Mouse (Mus musculus) WW6 (cell line): Measurements from ENCODE around the gene Trappc10.

Experiments used
- DNase-seq: peaks from one replicate; pipeline ENCODE4 v3.0.0-alpha.2; 2013; ENCODE audit warnings: low read depth, low spot score

Gene Trappc10

GRCm38 (mm10) chr10:78160369-78161095 lies 83.9 kb downstream of the Trappc10 start:
- no peak for DNase-seq

GRCm38 (mm10) chr10:78159906-78160305 lies 84.5 kb downstream of the Trappc10 start:
- no peak for DNase-seq

- no peak for DNase-seq
Observed at GRCm38 (mm10) chr10:78159252-78159878, 85.1 kb downstream of the Trappc10 start.

DNA sequence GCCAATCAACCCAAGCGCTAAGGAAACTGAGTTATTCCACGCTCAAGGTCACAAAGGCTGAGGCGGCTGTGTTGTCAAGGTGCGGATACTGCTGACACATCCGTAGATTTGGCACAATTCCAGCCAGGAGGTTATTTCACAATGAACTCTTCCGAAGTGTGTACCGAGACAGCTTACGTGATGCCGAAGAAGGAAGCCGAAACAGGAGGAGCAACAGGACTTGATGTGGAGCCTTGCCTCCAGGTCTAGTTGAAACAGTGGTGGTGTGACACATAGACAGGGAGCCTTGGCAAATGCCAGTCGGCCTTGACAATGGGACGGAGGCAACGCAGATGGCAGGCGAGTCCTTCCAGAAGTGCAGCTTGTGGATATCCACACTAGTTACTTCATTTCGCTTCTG lies 86.4 kb downstream of the Trappc10 start:
- DNase-seq, result no peak

GRCm38 (mm10) chr10:78156926-78157325 lies 87.5 kb downstream of the Trappc10 start:
- DNase-seq, result no peak

- no peak for DNase-seq
Observed at GRCm38 (mm10) chr10:78148834-78149766, 95.3 kb downstream of the Trappc10 start.

DNA sequence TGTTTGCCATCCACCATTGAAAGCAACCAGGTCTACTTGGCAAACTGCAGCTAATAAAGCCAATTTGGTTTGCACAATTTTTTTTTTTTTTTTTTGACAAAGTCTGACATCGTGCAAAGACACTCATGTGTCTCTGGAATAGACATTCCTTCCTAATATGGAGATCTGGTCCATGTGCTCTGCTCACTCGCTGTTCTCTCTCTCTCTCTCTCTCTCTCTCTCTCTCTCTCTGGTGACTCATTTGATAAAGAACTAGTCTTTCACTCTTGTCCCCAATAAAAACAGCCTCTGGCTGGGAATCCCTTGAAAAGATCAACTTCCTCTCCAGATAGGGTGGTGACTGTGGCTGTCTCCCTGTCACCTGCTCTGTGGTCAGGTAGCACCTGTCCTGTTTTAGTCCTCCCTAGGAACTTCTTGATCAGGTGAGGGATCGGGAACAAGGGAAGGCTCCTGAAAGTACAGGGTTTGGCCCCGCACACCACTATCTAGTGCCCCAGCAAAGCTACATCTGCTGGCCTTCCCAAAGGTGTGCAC lies 96.5 kb downstream of the Trappc10 start:
- DNase-seq, result no peak

GRCm38 (mm10) chr10:78143727-78144505 lies 100.5 kb downstream of the Trappc10 start:
- DNase-seq, result no peak

DNA sequence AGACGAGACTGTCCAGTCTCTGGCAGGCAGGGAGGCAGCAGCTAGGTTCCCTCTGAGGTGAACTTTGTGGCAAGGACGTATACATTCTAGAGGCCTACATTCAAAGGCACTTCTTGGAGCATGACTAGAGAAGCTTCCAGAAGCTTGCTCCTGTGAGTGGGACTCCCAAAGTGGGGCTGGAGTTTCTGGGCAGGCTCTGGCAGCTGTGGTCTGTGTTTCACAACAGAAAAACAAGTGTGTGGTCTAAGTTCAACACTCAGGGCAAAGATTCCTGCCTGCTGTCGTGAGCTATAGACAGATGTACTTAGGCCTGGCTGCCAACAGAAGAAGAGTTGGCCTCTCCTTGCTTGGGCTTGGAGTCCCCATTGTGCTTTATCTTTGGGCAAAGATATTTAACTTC lies 103.6 kb downstream of the Trappc10 start:
- no peak for DNase-seq

GRCm38 (mm10) chr10:78140251-78140600 lies 104.2 kb downstream of the Trappc10 start:
- no peak for DNase-seq

GRCm38 (mm10) chr10:78139572-78140250 lies 104.7 kb downstream of the Trappc10 start:
- DNase-seq, result no peak

DNA sequence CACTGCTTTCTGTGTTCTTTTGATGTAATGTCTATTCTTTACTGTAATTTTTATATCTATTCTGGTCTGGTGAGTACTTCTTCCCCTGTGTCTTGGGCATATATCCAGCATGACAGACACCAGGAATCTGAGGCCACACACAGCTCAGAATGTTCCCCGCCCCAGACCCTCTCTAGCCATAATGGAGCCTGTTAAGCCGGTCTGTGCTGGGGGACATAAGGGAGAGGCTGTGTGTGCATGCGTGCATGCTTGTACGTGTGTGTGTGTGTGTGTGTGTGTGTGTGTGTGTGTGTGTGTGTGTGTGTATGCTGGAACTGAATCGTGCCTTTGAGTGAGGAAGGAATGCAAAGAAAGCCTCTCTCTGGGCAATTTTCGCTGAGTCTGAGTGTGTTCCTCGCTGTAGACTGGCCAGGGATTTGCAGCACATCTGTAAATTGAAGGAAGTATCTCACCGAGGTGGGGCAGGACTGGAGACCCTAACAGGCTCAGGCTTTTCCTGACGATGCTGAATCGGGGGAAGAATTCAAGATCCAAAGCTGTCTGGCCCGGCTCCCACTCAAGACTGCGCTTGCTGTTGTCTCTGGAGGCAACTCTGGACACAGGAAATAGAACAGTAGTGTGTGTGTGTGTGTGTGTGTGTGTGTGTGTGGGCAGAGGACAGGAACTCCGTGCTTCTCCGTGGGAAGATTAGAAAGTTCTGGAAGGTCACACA lies 105.5 kb downstream of the Trappc10 start:
- no peak for DNase-seq

- DNase-seq, result no peak
Observed at GRCm38 (mm10) chr10:78137191-78137590, 107.2 kb downstream of the Trappc10 start.
